In genomic region chr9:56767653-56768136, GRCm38 (mm10) we compare ENCODE assay signal across 9 mouse cellular contexts. TPM values are rescaled to one million over a fixed set of nuclear protein-coding genes. Genes with fewer than 3 reads are reported as not detected.
DNase-seq lines count a peak whose midpoint lies in the region; TF ChIP-seq lines count a peak whose summit lies in the region.
"Had no signal": no experiment of that assay in that cellular context is flagged by ENCODE, and none has a peak within 500 bp of the region (broad histone marks: within the 10 kb centered on the region; RNA-seq: fewer than 3 reads in every experiment).

No protein-coding gene starts in this region.

- H3K4me3 ChIP-seq in gastrocnemius, adult 2 months = no peak overlapping the region

- H3K27ac ChIP-seq in gastrocnemius, adult 2 months = no peak overlapping the region

- no peak for TF ChIP-seq CTCF in gastrocnemius, adult 2 months (IDR thresholded peaks at IDR 0.05)

- intact Hi-C loops in gastrocnemius, adult 2 months (cut with DNase I) = no loop called here

- peak; percentile 36 for DNase-seq in gastrocnemius, adult 2 months
- DNase-seq in gastrocnemius, postnatal 4 days (ENCODE audit: low spot score in 2 of 2) = no peak
- peak; percentile 68 for DNase-seq in right cerebral cortex, postnatal 4 days
- no peak for DNase-seq in right cerebral cortex, adult 2 months (ENCODE audit: low spot score in 2 of 2)
- DNase-seq in kidney, postnatal 36 days = peak; percentile 39 to 67
- peak; percentile 86 for DNase-seq in retina, postnatal 1 day
- no peak for DNase-seq in urinary bladder, postnatal 10 days (ENCODE audit: low spot score)
- DNase-seq in urinary bladder, postnatal 25 days (ENCODE audit: low spot score) = no peak
- DNase-seq: liver had no signal

RNA-seq across cellular contexts. Expression of gene Lingo1, which starts 28.6 kb away (rescaled TPM):
- total RNA-seq in gastrocnemius, adult 2 months (2021) = under 1 TPM; 0.17 to 0.48 TPM
- 1 to 10 TPM; 3.2 TPM for total RNA-seq in gastrocnemius, postnatal 4 days (2021)

Comparison
In these comparisons a context has a peak if more than half of its experiments do, and no peak if none do; other contexts are left out.
1. DNase-seq: peak in gastrocnemius, adult 2 months (single experiment), right cerebral cortex, postnatal 4 days (single experiment), kidney, postnatal 36 days (2 of 2) and retina, postnatal 1 day (single experiment); none in gastrocnemius, postnatal 4 days (0 of 2), right cerebral cortex, adult 2 months (0 of 2), urinary bladder, postnatal 10 days (single experiment) and urinary bladder, postnatal 25 days (single experiment).